Mouse (Mus musculus): ENCODE measurements around the gene Zfp26.
A peak's percentile ranks its signal among the peaks of the same experiment; 100 is the strongest.

The Zfp26 gene

DNA sequence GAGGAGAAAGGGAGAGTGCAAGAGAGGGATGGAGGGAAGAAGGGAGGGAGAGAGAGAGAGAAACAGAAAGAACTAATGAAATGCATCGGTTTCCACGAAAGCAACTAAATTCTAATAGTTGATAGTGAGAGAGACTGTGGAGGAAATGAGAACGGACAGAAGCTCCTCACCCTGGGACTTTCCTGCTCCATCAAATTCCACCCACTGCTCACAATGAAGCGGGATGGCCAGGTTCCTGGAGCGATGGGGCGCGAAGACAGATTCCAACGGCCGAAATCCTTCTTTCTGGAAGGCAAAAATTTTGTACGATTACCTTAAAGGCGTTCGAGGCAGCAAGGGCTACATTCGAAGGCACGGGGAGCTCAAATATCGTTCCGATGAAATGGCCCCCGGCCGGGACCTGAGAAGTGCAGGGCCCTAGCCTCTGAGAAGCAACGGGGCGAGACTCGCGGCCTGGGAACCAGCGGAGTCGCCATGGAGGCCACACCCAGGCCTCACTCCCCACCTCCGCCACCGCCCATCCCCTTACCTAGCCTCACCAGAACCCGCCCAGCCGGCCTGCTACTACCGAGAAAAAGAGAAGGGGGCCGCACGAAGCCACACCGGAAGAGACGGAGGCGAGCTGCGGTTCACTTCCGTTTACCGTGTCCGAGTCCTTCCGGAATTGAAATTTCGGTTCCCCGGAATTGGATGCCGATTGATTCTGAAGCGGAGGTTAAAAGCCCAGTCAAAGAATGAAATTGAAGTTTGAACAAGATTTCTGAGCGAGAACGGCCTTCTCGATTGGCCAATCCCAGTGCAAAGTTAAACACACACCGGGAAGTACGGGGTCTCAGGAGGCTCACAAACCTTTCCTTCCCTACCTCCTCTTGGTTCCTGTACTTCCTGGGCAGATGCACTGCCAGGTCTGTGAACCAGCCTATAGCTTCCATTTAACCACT is at the start of gene Zfp26:
Gene Zfp26, minus strand, starts transcription at position 786 of the 941 bp plus-strand sequence.
- peak; percentile 70 for DNase-seq

DNA sequence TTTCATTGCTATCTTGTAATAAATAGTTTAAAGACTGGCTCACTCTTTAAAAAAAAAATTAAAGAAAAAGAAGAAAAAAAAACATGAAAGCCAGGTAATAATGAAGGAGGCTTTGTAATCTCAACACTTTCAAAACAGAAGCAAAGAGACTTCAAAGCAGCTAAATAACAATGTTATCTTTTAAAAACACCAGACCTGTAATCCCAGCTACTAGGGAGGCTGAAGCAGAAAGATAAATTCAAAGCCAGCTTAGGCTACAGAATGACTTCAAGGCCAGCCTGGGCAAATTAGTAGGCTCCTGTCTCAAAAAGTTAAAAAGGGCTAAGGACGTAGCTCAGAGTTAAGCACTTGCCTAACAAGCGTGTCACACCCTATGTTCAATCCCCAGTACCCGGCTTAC is 49.7 kb upstream of the Zfp26 start:
- DNase-seq: no peak

- DNase-seq: no peak
These were observed 44.8 kb upstream of the Zfp26 start for GRCm38 (mm10) chr9:20504801-20505200.

GRCm38 (mm10) chr9:20493281-20493680 is 33.3 kb upstream of the Zfp26 start:
- no peak for DNase-seq

GRCm38 (mm10) chr9:20492527-20493233 is 32.7 kb upstream of the Zfp26 start, which contains the start of gene Zfp426:
Zfp426 (minus strand) TSS chr9:20492746.
- DNase-seq: peak; percentile 88

GRCm38 (mm10) chr9:20491858-20492526 is 32.0 kb upstream of the Zfp26 start:
- no peak for DNase-seq

- no peak for DNase-seq
These were observed 29.6 kb upstream of the Zfp26 start for GRCm38 (mm10) chr9:20489536-20489935.

DNA sequence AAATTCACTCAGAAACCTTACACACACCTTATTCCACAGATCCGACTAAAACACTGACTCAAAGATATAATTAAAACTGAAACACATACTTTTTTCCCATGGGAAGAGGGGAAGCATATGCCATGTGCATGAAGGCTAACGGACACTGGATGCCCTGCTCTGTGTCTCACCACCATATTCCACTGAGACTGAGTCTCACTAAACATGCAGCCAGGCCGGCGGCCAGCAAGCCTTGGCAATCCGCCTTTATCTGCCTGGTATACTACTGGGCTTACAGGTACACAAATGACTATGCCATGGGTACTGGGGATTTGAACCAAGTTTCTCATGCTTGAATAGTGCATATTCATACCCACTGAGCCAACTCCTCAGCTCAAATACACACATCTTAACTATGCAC is 19.4 kb upstream of the Zfp26 start:
- DNase-seq: no peak

DNA sequence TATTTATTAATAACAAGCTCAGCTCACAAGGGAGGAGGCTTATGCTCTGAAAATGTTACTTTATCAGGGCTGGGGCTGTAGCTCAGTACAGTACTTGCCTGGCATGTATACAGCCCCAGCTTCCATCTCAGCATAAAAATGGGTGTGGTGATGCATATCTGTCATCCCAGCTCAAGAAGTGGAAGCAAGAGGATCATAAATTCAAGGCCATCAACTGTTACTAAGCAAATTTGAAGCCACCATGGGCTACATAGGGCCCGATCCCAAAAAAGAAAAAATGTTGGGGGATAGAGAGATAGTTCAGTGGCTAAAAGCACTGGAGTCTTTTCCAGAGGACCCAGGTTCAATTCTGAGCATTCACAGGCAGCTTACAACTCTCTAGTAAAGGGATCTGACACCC is 16.7 kb upstream of the Zfp26 start:
- no peak for DNase-seq

DNA sequence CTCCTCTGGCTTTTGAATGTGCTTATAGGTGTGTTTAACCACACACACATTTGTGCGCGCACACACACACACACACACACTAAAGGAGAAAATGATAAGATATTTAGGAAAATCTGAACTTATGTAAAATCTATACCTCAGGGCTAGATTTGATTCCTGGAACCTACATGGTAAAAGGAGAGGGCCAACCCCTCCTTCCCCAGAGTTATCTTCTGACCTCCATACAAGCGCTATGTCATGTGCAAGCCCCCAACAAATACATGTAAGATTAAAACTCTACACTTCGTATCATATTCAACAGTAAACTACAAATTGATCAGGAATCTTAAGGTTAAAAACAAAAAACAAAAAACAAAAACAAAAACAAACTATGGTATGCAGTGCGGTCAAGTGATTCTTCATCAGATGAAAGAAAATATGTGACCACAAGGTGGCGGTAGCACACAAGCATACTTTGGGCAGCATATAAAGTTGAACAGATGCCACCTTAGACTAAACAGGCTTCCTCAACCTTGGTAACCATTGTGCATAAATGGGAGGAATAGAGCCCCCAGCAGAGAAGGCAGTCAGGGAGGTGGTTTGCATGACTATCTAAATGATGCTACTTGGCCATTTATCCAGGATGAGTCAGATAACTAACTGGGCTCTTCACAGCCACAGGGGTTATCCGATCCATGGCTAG is 6.9 kb upstream of the Zfp26 start:
- DNase-seq: peak; percentile 26

DNA sequence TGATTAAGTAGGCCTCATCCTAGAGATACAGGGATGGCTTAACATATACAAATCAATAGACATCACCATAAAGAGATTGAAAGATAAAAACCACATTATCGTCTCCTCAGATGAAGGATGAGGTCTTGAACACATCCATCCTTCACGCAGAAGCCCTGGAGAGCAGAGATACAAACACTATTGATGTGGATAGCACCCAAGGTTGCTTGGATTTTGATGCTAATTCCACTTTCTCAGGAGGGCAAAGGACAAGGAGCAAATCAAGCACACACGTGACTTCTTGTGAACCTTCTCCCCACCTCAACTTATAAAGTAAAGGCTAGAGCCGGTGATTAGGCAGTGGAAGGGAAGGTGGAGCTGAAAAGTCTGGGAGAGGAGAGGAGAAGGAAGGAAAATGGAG is 6.3 kb downstream of the Zfp26 start:
- DNase-seq: no peak

DNA sequence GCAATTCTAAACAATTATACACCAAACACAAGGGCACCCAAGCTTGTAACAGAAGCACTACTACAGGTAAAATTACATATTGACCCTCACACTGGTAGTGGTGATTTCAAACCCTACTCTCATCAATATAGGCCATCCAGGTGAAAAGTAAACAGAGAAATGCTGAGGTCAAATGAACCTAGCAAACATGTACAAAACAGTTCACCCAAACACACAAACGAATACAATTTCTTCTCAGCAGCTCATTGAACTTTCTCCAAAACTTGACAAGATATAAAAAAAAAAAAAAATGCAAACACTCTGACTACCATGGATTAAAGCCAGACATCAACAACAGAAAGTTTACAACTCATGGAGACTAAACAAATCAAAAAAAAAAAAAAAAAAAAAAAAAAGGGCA is 8.5 kb downstream of the Zfp26 start:
- DNase-seq: no peak

DNA sequence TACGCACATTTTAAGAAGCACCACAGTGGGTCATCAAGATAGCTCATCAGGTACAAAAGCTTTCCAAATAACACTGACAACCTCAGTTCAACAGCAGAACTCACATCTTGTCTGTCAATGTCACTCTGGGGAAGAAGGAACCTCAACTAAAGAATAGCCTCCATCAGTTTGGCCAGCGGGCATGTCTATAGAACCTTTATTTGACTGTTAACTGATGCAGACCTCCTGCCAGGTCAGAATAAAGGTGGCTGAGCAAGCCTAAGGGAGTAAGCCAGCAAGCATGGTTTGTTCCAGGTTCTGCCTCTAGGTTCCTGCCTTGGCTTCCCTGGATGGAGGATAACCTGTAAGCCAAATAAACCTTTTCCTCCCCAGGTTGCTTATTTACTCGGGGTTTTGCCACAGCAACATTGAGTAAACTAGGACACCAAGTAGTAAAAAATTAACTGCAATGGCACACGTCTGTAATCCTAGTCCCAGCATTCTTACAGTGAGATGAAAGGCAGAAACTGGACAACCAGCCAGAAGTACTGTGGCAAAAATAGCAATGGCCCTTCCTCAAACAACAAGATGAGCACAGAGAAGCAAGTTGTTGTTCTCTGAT is 16.7 kb downstream of the Zfp26 start:
- no peak for DNase-seq

DNA sequence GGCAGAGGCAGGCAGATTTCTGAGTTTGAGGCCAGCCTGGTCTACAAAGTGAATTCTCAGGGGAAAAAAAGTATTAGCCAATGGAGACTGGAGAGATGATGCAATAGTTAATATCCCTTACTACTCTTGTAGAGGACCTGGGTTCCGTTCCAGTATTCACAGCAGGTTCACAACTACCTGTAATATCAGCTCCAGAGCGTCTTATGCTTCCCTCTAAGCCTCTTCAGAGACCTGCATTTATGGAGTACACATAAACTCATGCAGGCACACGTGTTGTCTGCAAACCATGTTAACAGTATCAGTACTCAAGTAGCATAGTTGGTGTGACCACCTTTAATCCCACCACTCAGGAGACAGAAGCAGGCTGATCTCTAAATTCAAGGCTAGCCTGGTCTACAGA is 30.0 kb downstream of the Zfp26 start:
- no peak for DNase-seq

- DNase-seq: no peak
These were observed 48.5 kb downstream of the Zfp26 start for GRCm38 (mm10) chr9:20411460-20411859.

DNA sequence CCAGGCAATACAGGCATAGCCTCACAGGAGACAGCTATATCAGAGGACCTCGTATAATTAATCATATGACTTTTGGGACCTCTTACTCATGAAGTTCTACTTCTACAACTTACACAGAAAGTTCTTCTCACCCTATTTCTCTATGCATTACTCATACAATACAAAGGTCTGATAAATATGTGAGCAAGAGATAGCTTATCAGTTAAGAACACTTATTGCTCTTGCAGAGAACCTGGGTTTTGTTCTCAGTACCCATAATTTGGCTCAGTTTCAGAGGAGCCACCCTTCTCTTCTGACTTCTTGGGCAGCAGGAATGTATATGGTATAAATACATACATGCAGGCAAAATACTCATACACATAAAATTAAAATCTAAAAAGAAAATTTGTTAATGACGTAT is 50.6 kb downstream of the Zfp26 start:
- no peak for DNase-seq

- DNase-seq: no peak
These were observed 74.6 kb downstream of the Zfp26 start for GRCm38 (mm10) chr9:20385343-20385703.

GRCm38 (mm10) chr9:20384532-20385342 is 75.2 kb downstream of the Zfp26 start, which contains the start of gene Zfp560:
Zfp560 (minus strand) TSS chr9:20385177.
- DNase-seq: peak; percentile 83

DNA sequence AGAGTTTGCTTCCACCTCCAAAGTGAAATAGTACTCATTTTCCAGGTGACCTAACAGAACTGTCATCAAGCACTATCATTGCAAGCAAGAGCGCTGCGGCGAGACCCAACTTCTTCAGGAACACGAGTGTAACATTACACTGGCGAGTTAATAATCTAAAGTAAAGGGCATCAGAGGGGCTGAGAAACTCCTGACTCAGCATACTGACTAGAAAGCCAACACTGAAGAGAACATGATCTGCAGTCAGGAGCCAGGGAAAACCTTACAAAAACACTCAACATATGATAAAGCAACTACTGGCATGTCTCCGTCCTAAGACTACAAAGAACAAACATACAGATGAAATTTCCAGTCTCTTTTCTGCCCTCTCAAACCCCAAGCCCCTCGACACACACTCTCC is 76.3 kb downstream of the Zfp26 start:
- DNase-seq: no peak

All from cerebellum, adult 11-12 months (tissue).